Mouse (Mus musculus): ENCODE results near the gene Zfp973.
"Not testable (repeated sequence)": the region's sequence is repeated elsewhere in the genome, so short reads cannot be mapped to it uniquely, and the experiment has no call there.

Gene Zfp973

DNA sequence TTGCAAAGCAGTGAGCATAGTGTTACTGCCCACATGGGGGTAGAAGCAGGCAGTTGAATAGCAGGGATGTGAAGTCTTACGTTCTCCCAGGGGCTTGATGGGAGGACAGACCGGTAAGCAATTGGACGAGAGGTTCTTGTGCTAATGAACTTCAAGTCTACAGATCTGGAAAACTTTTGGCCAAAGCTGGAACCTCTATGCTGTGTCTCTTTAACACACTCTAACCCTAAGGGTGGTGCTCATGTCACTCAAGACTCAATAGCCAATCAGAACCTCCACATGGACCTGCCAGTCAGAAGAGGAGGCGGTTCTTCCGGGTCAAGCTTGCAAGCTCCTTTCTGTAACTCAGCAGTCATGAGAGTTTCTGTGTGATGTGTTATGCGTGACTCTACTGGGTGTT lies at the start of gene Zfp973:
Gene Zfp973, plus strand, starts transcription at position 301 of the 400 bp plus-strand sequence.
- DNase-seq, result not testable (repeated sequence)

DNA sequence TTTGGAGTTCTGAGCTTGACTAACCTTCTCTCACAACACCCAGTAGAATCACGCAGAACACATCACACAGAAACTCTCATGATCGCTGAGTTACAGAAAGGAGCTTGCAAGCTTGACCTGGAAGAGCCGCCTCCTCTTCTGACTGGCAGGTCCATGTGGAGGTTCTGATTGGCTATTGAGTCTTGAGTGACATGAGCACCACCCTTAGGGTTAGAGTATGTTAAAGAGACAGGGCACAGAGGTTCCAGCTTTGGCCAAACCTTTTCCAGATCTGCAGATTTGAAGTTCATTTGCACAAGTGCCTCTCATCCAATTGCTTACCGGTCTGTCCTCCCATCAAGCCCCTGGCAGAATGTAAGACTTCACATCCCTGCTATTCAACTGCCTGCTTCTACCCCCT lies 34.1 kb upstream of the Zfp973 start, which contains the start of gene Gm14308:
Gene Gm14308, minus strand, starts transcription at position 101 of the 400 bp plus-strand sequence.
- DNase-seq, result not testable (repeated sequence)

DNA sequence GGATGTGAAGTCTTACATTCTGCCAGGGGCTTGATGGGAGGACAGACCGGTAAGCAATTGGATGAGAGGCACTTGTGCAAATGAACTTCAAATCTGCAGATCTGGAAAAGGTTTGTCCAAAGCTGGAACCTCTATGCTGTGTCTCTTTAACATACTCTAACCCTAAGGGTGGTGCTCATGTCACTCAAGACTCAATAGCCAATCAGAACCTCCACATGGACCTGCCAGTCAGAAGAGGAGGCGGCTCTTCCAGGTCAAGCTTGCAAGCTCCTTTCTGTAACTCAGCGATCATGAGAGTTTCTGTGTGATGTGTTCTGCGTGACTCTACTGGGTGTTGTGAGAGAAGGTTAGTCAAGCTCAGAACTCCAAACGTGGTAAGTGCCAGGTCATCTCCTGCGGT lies 37.7 kb downstream of the Zfp973 start, which contains the start of gene Gm14305:
Gene Gm14305, plus strand, starts transcription at position 278 of the 400 bp plus-strand sequence.
- DNase-seq, result peak; percentile 52
